Mouse (Mus musculus) stomach, embryonic 16.5 days (tissue): Measurements from ENCODE around the gene Eid1. TPM values are rescaled to one million over a fixed set of nuclear protein-coding genes. Genes with fewer than 3 reads are reported as not detected.

ENCODE experiments used
- ATAC-seq: fragments of 200-750 bp; cut with Nextera tagmentation; 2 replicates; pipeline ENCODE4 v1.8.0; 2017; ENCODE audit warnings: moderate number of reproducible peaks, moderate TSS enrichment; ENCODE audit not compliant: insufficient read depth, low FRiP score
- H3K27ac ChIP-seq: fragments of 300-500 bp; sonication (generic); 2 replicates; pipeline ENCODE4 v1.5.1; 2014; ENCODE audit warnings: low read length
- H3K27me3 ChIP-seq: fragments of 300-500 bp; sonication (generic); 2 replicates; pipeline ENCODE4 v1.6.1; 2014; ENCODE audit warnings: low read length, control low read depth, mixed read lengths; ENCODE audit not compliant: control insufficient read depth, insufficient read depth
- H3K36me3 ChIP-seq: fragments of 300-500 bp; sonication (generic); 2 replicates; pipeline ENCODE4 v1.6.1; 2014; ENCODE audit warnings: low read length; ENCODE audit not compliant: control insufficient read depth, insufficient read depth
- H3K4me1 ChIP-seq: fragments of 300-500 bp; sonication (generic); 2 replicates; pipeline ENCODE4 v1.6.1; 2014; ENCODE audit warnings: low read length, control low read depth, mixed read lengths; ENCODE audit not compliant: control insufficient read depth, insufficient read depth
- H3K4me2 ChIP-seq: fragments of 300-500 bp; sonication (generic); 2 replicates; pipeline ENCODE4 v1.6.1; 2014; ENCODE audit warnings: low read depth, low read length, mixed read lengths
- H3K4me3 ChIP-seq: fragments of 300-500 bp; sonication (generic); replicated peaks from 2 replicates; pipeline ENCODE4 v1.5.1; 2014; ENCODE audit warnings: mild to moderate bottlenecking, low read length
- H3K9ac ChIP-seq: fragments of 300-500 bp; sonication (generic); 2 replicates; pipeline ENCODE4 v1.6.1; 2014; ENCODE audit warnings: low read length
- H3K9me3 ChIP-seq: fragments of 300-500 bp; sonication (generic); replicated peaks from 2 replicates; pipeline ENCODE4 v1.6.1; 2016; ENCODE audit warnings: low read length, control low read depth; ENCODE audit not compliant: control insufficient read depth
- WGBS: fragments of 180-500 bp; shearing (Covaris S2); extraction: QIAGEN DNeasy Blood & Tissue Kit; methylation state at CpG from one replicate; pipeline ENCODE4 v1.1.7; 2014; 5-methylcytosine and 5-hydroxymethylcytosine counted together
- polyA plus RNA-seq: library from polyadenylated mRNA; unstranded; fragments of >200 nt; fragmentation: Nextera tagmentation; extraction: Ambion mirVana; gene quantifications from 2 replicates; pipeline ENCODE4 v1.2.1, GENCODE M21; 2015

Eid1 gene
- polyA plus RNA-seq, 1 experiment from 2014 or later, result 111 TPM

GRCm38 (mm10) chr2:125650038-125650437 is 22.9 kb upstream of the Eid1 start:
- no peak for ATAC-seq
- Histone ChIP-seq H3K4me1 (no peaks in the 10 kb centered on the region; the same call in 1 of the 2 replicates), H3K27me3 (no peaks in the 10 kb centered on the region), H3K9ac (no peak overlapping the region), H3K36me3 (no peaks in the 10 kb centered on the region), H3K4me3 (no peak overlapping the region), H3K9me3 (no peaks in the 10 kb centered on the region), H3K27ac (no peak overlapping the region; the same call in 1 of the 2 replicates), H3K4me2 (no peak overlapping the region)
- WGBS, result 65% methylated on average over 5 of the region's 5 CpGs

DNA sequence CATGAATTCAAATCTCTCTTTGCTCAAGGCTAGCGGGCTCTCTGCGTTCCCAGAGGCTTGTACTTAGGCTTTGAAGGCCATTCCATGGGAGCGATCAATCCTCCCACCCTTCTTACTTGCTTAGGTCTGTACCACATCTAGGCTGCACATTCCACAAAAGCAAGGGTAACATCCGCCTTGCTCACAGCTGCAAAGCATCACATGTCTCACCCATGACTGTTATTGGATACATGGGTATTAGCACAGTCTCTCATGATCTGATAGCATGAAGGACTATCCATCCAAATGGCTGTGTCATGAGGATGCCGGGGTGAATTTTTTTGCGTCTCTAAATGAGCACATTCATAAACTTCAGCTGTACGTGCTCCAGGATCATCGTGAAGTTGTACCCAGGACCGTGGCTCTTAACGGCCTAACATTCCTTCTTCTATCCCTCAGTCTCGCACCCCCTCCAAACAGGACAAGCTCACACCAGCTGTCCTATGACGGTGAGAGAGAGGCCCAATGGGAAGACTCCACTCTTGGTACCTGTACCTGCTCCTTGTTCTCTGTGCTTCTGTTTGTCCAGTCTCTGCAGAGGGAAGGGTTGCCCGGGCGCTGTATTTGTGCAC is 22.0 kb upstream of the Eid1 start:
- Histone ChIP-seq H3K9ac (no peak overlapping the region), H3K27ac (no peak overlapping the region), H3K4me3 (no peak overlapping the region), H3K27me3 (no peaks in the 10 kb centered on the region), H3K4me1 (no peaks in the 10 kb centered on the region; the same call in 1 of the 2 replicates), H3K9me3 (no peaks in the 10 kb centered on the region), H3K36me3 (no peaks in the 10 kb centered on the region), H3K4me2 (no peak overlapping the region)
- 66% methylated on average over 14 of the region's 14 CpGs for WGBS
- ATAC-seq, result no peak

GRCm38 (mm10) chr2:125651563-125651962 is 21.3 kb upstream of the Eid1 start:
- ATAC-seq, result no peak
- no peaks in the 10 kb centered on the region; the same call in 1 of the 2 replicates for H3K4me1 ChIP-seq
- H3K27me3 ChIP-seq, result no peaks in the 10 kb centered on the region
- 79% methylated on average over 8 of the region's 8 CpGs for WGBS
- no peak overlapping the region for H3K4me2 ChIP-seq
- no peaks in the 10 kb centered on the region for H3K9me3 ChIP-seq
- no peak overlapping the region for H3K27ac ChIP-seq
- H3K4me3 ChIP-seq, result no peak overlapping the region
- no peaks in the 10 kb centered on the region for H3K36me3 ChIP-seq
- H3K9ac ChIP-seq, result no peak overlapping the region

DNA sequence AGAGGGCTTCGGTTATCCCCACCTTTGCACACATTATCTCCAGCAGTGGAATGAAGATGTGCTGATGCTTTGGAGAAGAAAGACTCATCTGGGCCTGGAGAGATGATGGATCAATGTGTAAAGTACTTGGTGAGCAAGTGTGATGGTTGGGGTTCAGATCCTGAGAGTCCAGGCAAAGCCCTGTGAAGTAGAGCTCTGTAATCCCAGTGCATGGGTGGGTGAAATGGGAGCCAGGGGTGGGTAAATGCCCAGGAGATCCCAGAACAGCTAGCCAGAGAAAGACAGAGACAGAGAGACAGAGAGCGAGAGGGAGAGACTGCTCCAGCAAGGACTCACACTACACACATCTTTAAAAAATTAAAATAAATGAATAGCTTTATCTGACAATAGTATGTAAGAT is 19.6 kb upstream of the Eid1 start:
- no peak overlapping the region for H3K9ac ChIP-seq
- H3K36me3 ChIP-seq, result no peaks in the 10 kb centered on the region
- no peak overlapping the region for H3K27ac ChIP-seq
- H3K4me2 ChIP-seq, result no peak overlapping the region
- WGBS, result 94% methylated on average over 2 of the region's 2 CpGs
- no peak overlapping the region for H3K4me3 ChIP-seq
- H3K4me1 ChIP-seq, result no peaks in the 10 kb centered on the region; the same call in 1 of the 2 replicates
- no peaks in the 10 kb centered on the region for H3K27me3 ChIP-seq
- no peaks in the 10 kb centered on the region for H3K9me3 ChIP-seq
- ATAC-seq, result no peak

DNA sequence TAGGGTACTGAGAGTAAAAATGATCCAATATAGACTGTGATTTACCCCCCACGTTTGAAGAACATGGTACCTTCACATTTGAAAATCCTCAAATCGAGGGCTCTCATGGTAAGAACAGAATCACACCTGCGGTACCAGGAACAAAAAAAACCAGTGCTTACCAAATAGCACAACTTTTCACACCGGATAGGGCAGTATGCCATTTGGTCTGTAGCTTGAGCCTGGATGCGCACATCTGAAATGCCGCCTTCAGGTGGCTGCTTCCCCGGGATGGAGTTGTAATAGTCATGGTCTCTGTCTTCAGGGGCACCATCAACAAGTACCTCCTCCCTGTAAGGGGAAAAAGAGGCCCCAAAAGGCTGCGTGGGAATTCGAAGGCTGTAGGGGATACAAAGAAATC is 17.5 kb upstream of the Eid1 start:
- H3K27me3 ChIP-seq, result no peaks in the 10 kb centered on the region
- H3K4me2 ChIP-seq, result no peak overlapping the region
- no peak for ATAC-seq
- no peaks in the 10 kb centered on the region; the same call in 1 of the 2 replicates for H3K4me1 ChIP-seq
- no peaks in the 10 kb centered on the region for H3K36me3 ChIP-seq
- H3K4me3 ChIP-seq, result no peak overlapping the region
- H3K9ac ChIP-seq, result no peak overlapping the region
- 91% methylated on average over 9 of the region's 9 CpGs for WGBS
- H3K27ac ChIP-seq, result no peak overlapping the region
- no peaks in the 10 kb centered on the region for H3K9me3 ChIP-seq

GRCm38 (mm10) chr2:125659823-125660536 is 12.9 kb upstream of the Eid1 start:
- no peaks in the 10 kb centered on the region; the same call in 1 of the 2 replicates for H3K27me3 ChIP-seq
- peak overlapping the region; percentile 59 for H3K4me2 ChIP-seq
- H3K4me1 ChIP-seq, result no peaks in the 10 kb centered on the region
- H3K9me3 ChIP-seq, result no peaks in the 10 kb centered on the region
- WGBS, result 10% methylated on average over 10 of the region's 10 CpGs
- H3K36me3 ChIP-seq, result no peaks in the 10 kb centered on the region
- ATAC-seq, result peak; percentile 58
- H3K27ac ChIP-seq, result no peak overlapping the region
- peak overlapping the region; percentile 63 for H3K9ac ChIP-seq
- H3K4me3 ChIP-seq, result peak overlapping the region; percentile 35

GRCm38 (mm10) chr2:125660537-125661130 is 12.3 kb upstream of the Eid1 start:
- 31% methylated on average over 20 of the region's 20 CpGs for WGBS
- peak overlapping the region; percentile 63 for H3K9ac ChIP-seq
- no peaks in the 10 kb centered on the region; the same call in 1 of the 2 replicates for H3K27me3 ChIP-seq
- peak overlapping the region; percentile 59 for H3K4me2 ChIP-seq
- no peak overlapping the region for H3K27ac ChIP-seq
- H3K36me3 ChIP-seq, result no peaks in the 10 kb centered on the region
- H3K4me3 ChIP-seq, result peak overlapping the region; percentile 35
- H3K4me1 ChIP-seq, result no peaks in the 10 kb centered on the region
- peak; percentile 50; the same call in 1 of the 2 replicates for ATAC-seq
- H3K9me3 ChIP-seq, result no peaks in the 10 kb centered on the region

DNA sequence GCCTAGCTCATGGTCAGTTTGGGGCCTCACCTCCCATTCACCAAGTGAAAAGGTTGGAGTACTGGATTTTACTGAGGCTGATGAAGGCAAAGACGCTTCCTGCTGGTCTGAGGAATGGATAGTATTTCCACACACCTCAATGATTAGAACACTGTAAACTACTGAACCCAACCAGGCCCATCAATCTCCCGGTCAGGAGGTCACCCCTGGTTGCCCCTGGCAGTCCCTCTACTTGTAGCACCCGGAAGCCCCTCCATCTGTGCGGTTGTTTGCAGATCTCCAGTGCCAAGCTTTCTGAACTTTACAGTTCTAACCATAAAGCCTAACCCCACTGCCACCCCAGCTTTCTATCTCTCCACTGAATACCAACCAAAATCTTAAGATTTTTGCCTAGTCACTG is 11.7 kb upstream of the Eid1 start:
- peak overlapping the region; percentile 63 for H3K9ac ChIP-seq

DNA sequence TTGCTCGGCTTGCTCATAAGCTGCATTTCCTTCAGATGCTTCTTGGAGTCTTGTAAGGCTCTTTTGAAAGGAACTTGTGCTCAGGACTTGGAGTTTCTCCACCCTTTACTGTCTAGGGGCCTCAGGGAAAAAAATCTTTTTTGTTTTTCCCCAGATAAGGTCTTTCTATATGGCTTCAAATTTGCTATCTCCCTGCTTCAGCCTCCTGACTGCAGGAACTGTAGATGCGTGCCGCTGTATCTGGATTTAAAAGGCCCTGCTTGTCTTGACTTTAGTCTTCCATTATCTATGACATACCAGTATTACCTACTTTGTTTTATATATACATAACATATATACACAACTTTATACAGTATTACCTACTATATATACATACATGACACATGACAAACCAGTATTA is 10.4 kb upstream of the Eid1 start:
- no peak for ATAC-seq
- Histone ChIP-seq H3K9me3 (no peaks in the 10 kb centered on the region), H3K4me2 (no peak overlapping the region), H3K4me3 (no peak overlapping the region), H3K9ac (no peak overlapping the region), H3K27me3 (no peaks in the 10 kb centered on the region; the same call in 1 of the 2 replicates), H3K36me3 (no peaks in the 10 kb centered on the region), H3K4me1 (peaks cover 3% of the 10 kb centered on the region; the same call in 1 of the 2 replicates), H3K27ac (no peak overlapping the region)
- 85% methylated on average over 3 of the region's 3 CpGs for WGBS

More for the DNA sequence above, 11.7 kb upstream of the Eid1 start:
- Histone ChIP-seq H3K36me3 (no peaks in the 10 kb centered on the region), H3K4me1 (no peaks in the 10 kb centered on the region), H3K9me3 (no peaks in the 10 kb centered on the region), H3K27ac (no peak overlapping the region), H3K4me2 (peak overlapping the region; percentile 59), H3K27me3 (no peaks in the 10 kb centered on the region; the same call in 1 of the 2 replicates), H3K4me3 (peak overlapping the region; percentile 35)
- WGBS, result 42% methylated on average over 4 of the region's 4 CpGs
- ATAC-seq, result no peak
